Mouse (Mus musculus) heart, embryonic 15.5 days (tissue): ENCODE data around the gene Arsj. TPM values are rescaled to one million over a fixed set of nuclear protein-coding genes. Genes with fewer than 3 reads are reported as not detected.

Experiments
- ATAC-seq: fragments of 200-750 bp; cut with Nextera tagmentation; replicated peaks from 2 replicates; pipeline ENCODE4 v1.8.0; 2017; ENCODE audit warnings: low read depth, moderate TSS enrichment; ENCODE audit not compliant: insufficient number of reproducible peaks, insufficient read depth, low FRiP score
- H3K27ac ChIP-seq: fragments of 300-500 bp; sonication (generic); 2 replicates; pipeline ENCODE4 v1.5.1; 2015; ENCODE audit warnings: mild to moderate bottlenecking, inconsistent platforms
- H3K27me3 ChIP-seq: fragments of 300-500 bp; sonication (generic); 2 replicates; pipeline ENCODE4 v1.6.1; 2015; ENCODE audit warnings: inconsistent platforms
- H3K36me3 ChIP-seq: fragments of 300-500 bp; sonication (generic); 2 replicates; pipeline ENCODE4 v1.6.1; 2015; ENCODE audit warnings: mild to moderate bottlenecking, inconsistent platforms
- H3K4me1 ChIP-seq: fragments of 300-500 bp; sonication (generic); replicated peaks from 2 replicates; pipeline ENCODE4 v1.6.1; 2015; ENCODE audit warnings: inconsistent platforms
- H3K4me2 ChIP-seq: fragments of 300-500 bp; sonication (generic); 2 replicates; pipeline ENCODE4 v1.6.1; 2015; ENCODE audit warnings: inconsistent platforms, mild to moderate bottlenecking, moderate library complexity
- H3K4me3 ChIP-seq: fragments of 300-500 bp; sonication (generic); 2 replicates; pipeline ENCODE4 v1.5.1; 2015; ENCODE audit warnings: mild to moderate bottlenecking, inconsistent platforms
- H3K9ac ChIP-seq: fragments of 300-500 bp; sonication (generic); 2 replicates; pipeline ENCODE4 v1.6.1; 2015; ENCODE audit warnings: mild to moderate bottlenecking, inconsistent platforms
- H3K9me3 ChIP-seq: fragments of 300-500 bp; sonication (generic); replicated peaks from 2 replicates; pipeline ENCODE4 v1.6.1; 2016; ENCODE audit warnings: inconsistent platforms
- WGBS: fragments of 180-500 bp; shearing (Covaris S2); methylation state at CpG from one replicate; pipeline ENCODE4 v1.1.7; 2015; ENCODE audit warnings: mixed read lengths; 5-methylcytosine and 5-hydroxymethylcytosine counted together
- polyA plus RNA-seq: library from polyadenylated mRNA; unstranded; fragments of >200 nt; fragmentation: Nextera tagmentation; extraction: Ambion mirVana; gene quantifications from 2 replicates; pipeline ENCODE4 v1.2.1, GENCODE M21; 2015

Gene Arsj
- polyA plus RNA-seq, 1 experiment from 2014 or later = 1.1 TPM

- Histone ChIP-seq H3K9ac (no peak overlapping the region), H3K27ac (no peak overlapping the region), H3K27me3 (no peaks in the 10 kb centered on the region), H3K9me3 (no peaks in the 10 kb centered on the region), H3K36me3 (no peaks in the 10 kb centered on the region), H3K4me1 (0 out of 2 replicates have a peak, but pooled peaks cover 2% of the 10 kb centered on the region), H3K4me3 (no peak overlapping the region), H3K4me2 (no peak overlapping the region)
- ATAC-seq = no peak
- WGBS = 88% methylated on average over 2 of the region's 2 CpGs
These were observed 40.7 kb downstream of the Arsj start for GRCm38 (mm10) chr3:126404199-126404598.

- Histone ChIP-seq H3K27ac (no peak overlapping the region), H3K4me1 (no peaks in the 10 kb centered on the region), H3K9ac (no peak overlapping the region), H3K4me3 (no peak overlapping the region), H3K27me3 (no peaks in the 10 kb centered on the region), H3K4me2 (no peak overlapping the region), H3K9me3 (no peaks in the 10 kb centered on the region), H3K36me3 (no peaks in the 10 kb centered on the region)
- 83% methylated on average over 3 of the region's 3 CpGs for WGBS
- ATAC-seq = no peak
These were observed 67.1 kb downstream of the Arsj start for GRCm38 (mm10) chr3:126430524-126431064.

- Histone ChIP-seq H3K4me3 (no peak overlapping the region), H3K27me3 (no peaks in the 10 kb centered on the region), H3K27ac (no peak overlapping the region), H3K4me2 (no peak overlapping the region), H3K9me3 (no peaks in the 10 kb centered on the region), H3K9ac (no peak overlapping the region), H3K36me3 (no peaks in the 10 kb centered on the region), H3K4me1 (no peaks in the 10 kb centered on the region)
- ATAC-seq = no peak
- WGBS = 75% methylated on average over 6 of the region's 6 CpGs
These were observed 75.8 kb downstream of the Arsj start for GRCm38 (mm10) chr3:126439331-126439730.

- Histone ChIP-seq H3K9ac (no peak overlapping the region), H3K4me2 (no peak overlapping the region), H3K36me3 (no peaks in the 10 kb centered on the region), H3K4me1 (no peaks in the 10 kb centered on the region), H3K27ac (no peak overlapping the region), H3K27me3 (no peaks in the 10 kb centered on the region), H3K9me3 (no peaks in the 10 kb centered on the region), H3K4me3 (no peak overlapping the region)
- no peak for ATAC-seq
- WGBS = 47% methylated on average over 6 of the region's 6 CpGs
These were observed 85.6 kb downstream of the Arsj start for GRCm38 (mm10) chr3:126449058-126449457.

- H3K27me3 ChIP-seq = no peaks in the 10 kb centered on the region
- no peaks in the 10 kb centered on the region for H3K4me1 ChIP-seq
- no peak overlapping the region for H3K27ac ChIP-seq
- no peaks in the 10 kb centered on the region for H3K36me3 ChIP-seq
- no peak overlapping the region for H3K9ac ChIP-seq
- no peaks in the 10 kb centered on the region for H3K9me3 ChIP-seq
- H3K4me2 ChIP-seq = no peak overlapping the region
- WGBS = 51% methylated on average over 2 of the region's 2 CpGs
- H3K4me3 ChIP-seq = no peak overlapping the region
- ATAC-seq = no peak
These were observed 86.0 kb downstream of the Arsj start for GRCm38 (mm10) chr3:126449515-126449914.

- no peaks in the 10 kb centered on the region for H3K36me3 ChIP-seq
- 56% methylated on average over 7 of the region's 7 CpGs for WGBS
- no peak overlapping the region for H3K4me3 ChIP-seq
These were observed 92.5 kb downstream of the Arsj start for GRCm38 (mm10) chr3:126455787-126456482.

GRCm38 (mm10) chr3:126463119-126463815 is 99.8 kb downstream of the Arsj start:
- ATAC-seq = no peak
- Histone ChIP-seq H3K4me2 (no peak overlapping the region), H3K9me3 (no peaks in the 10 kb centered on the region), H3K36me3 (no peaks in the 10 kb centered on the region), H3K27ac (no peak overlapping the region), H3K9ac (no peak overlapping the region), H3K4me1 (no peaks in the 10 kb centered on the region), H3K27me3 (no peaks in the 10 kb centered on the region), H3K4me3 (no peak overlapping the region)
- WGBS = 72% methylated on average over 4 of the region's 4 CpGs

More at GRCm38 (mm10) chr3:126455787-126456482, 92.5 kb downstream of the Arsj start:
- Histone ChIP-seq H3K9ac (no peak overlapping the region), H3K9me3 (no peaks in the 10 kb centered on the region), H3K27me3 (no peaks in the 10 kb centered on the region), H3K4me2 (no peak overlapping the region), H3K27ac (no peak overlapping the region), H3K4me1 (no peaks in the 10 kb centered on the region)
- ATAC-seq = no peak

- Histone ChIP-seq H3K27ac (no peak overlapping the region), H3K27me3 (no peaks in the 10 kb centered on the region), H3K4me2 (no peak overlapping the region), H3K36me3 (no peaks in the 10 kb centered on the region), H3K9me3 (no peaks in the 10 kb centered on the region), H3K4me3 (no peak overlapping the region), H3K4me1 (no peaks in the 10 kb centered on the region), H3K9ac (no peak overlapping the region)
- no peak for ATAC-seq
- WGBS = 69% methylated on average over 2 of the region's 2 CpGs
These were observed 100.8 kb downstream of the Arsj start for GRCm38 (mm10) chr3:126464262-126464661.

Other genes with a start within 250 kb of the Arsj start
- 99.3 and 108 TPM in 2 replicates for gene Camk2d, start 232.6 kb downstream of the Arsj start, polyA plus RNA-seq